Mouse (Mus musculus): ENCODE results near the gene Terb1.

GRCm38 (mm10) chr8:104540238-104540637 is 30.5 kb upstream of the Terb1 start:
- TF ChIP-seq POLR2A (IDR thresholded peaks at IDR 0.05; ENCODE audit: borderline replicate concordance, extremely low read depth, low read depth, low read length) (no peak), CTCF (IDR thresholded peaks at IDR 0.05; ENCODE audit: insufficient read depth, low read length) (no peak)
